Mouse (Mus musculus) thymus, adult 2 months (tissue): Measurements from ENCODE around the gene Pgpep1. TPM values are rescaled to one million over a fixed set of nuclear protein-coding genes. Genes with fewer than 3 reads are reported as not detected.

Experiments
- DNase-seq: peaks from one replicate; pipeline ENCODE4 v3.0.0; 2021
- H3K27ac ChIP-seq: fragments of 200-500 bp; 2 replicates; pipeline ENCODE4 v1.5.1; 2012; ENCODE audit warnings: low read length, control low read depth; ENCODE audit not compliant: control insufficient read depth, insufficient read depth
- H3K27me3 ChIP-seq: fragments of 200-500 bp; 2 replicates; pipeline ENCODE4 v1.6.1; 2012; ENCODE audit warnings: mild to moderate bottlenecking, low read length, moderate library complexity, mixed read lengths; ENCODE audit not compliant: control insufficient read depth, insufficient read depth
- H3K36me3 ChIP-seq: fragments of 200-500 bp; 2 replicates; pipeline ENCODE4 v1.6.1; 2012; ENCODE audit warnings: mild to moderate bottlenecking, low read length, moderate library complexity; ENCODE audit not compliant: control insufficient read depth, insufficient read depth
- H3K4me1 ChIP-seq: fragments of 200-500 bp; replicated peaks from 2 replicates; pipeline ENCODE4 v1.6.1; 2012; ENCODE audit warnings: low read length; ENCODE audit not compliant: control insufficient read depth, insufficient read depth
- H3K4me3 ChIP-seq: fragments of 200-500 bp; 2 replicates; pipeline ENCODE4 v1.5.1; 2012; ENCODE audit warnings: mild to moderate bottlenecking, low read length, control low read depth, moderate library complexity; ENCODE audit not compliant: control insufficient read depth, insufficient read depth
- CTCF ChIP-seq: fragments of 200-500 bp; IDR thresholded peaks from 2 replicates; pipeline ENCODE4 v1.5.1; 2012; ENCODE audit warnings: mild to moderate bottlenecking, control low read depth, low read length, moderate library complexity, borderline replicate concordance; ENCODE audit not compliant: control insufficient read depth, poor library complexity, insufficient read depth; ENCODE audit errors: extremely low read depth
- POLR2A ChIP-seq: fragments of 200-500 bp; IDR thresholded peaks from 2 replicates; pipeline ENCODE4 v1.6.1; 2012; ENCODE audit warnings: mild to moderate bottlenecking, low read length, control low read depth, moderate library complexity; ENCODE audit not compliant: control insufficient read depth, poor library complexity, insufficient read depth; ENCODE audit errors: extremely low read depth
- WGBS: fragments of 180-500 bp; shearing (Covaris S2); methylation state at CpG from one replicate; pipeline ENCODE4 v1.1.7; 2018; 5-methylcytosine and 5-hydroxymethylcytosine counted together
- polyA plus RNA-seq: library from polyadenylated mRNA; depleted of rRNA; stranded (reverse); fragments of >200 nt; gene quantifications from 2 replicates; pipeline ENCODE4 v1.2.3, GENCODE M21; 2012

Pgpep1 gene
- polyA plus RNA-seq, 1 experiment = 40.7 TPM

- DNase-seq = no peak
- Histone ChIP-seq H3K27me3 (no peaks in the 10 kb centered on the region), H3K36me3 (no peaks in the 10 kb centered on the region), H3K4me3 (0 out of 2 replicates have a peak overlapping the region, but pooled peaks have one; percentile 3), H3K27ac (no peak overlapping the region), H3K4me1 (peaks cover 10% of the 10 kb centered on the region)
- 35% methylated on average over 11 of the region's 11 CpGs for whole genome bisulfite sequencing
- no peak for TF ChIP-seq POLR2A
- TF ChIP-seq CTCF = no peak
These were observed 43.5 kb downstream of the Pgpep1 start for GRCm38 (mm10) chr8:70616645-70617044.

GRCm38 (mm10) chr8:70615894-70616293, 44.3 kb downstream of the Pgpep1 start, which contains the start of gene Lrrc25:
TSS of gene Lrrc25 (plus strand) at chr8:70616155.
- Histone ChIP-seq H3K36me3 (no peaks in the 10 kb centered on the region), H3K4me1 (peaks cover 15% of the 10 kb centered on the region), H3K27ac (no peak within 1 kb of the TSS), H3K4me3 (0 out of 2 replicates have a peak within 1 kb of the TSS, but pooled peaks have one; percentile 3), H3K27me3 (no peaks in the 10 kb centered on the region)
- 30% methylated on average over 3 of the region's 3 CpGs for WGBS
- no peak for TF ChIP-seq CTCF
- no peak for TF ChIP-seq POLR2A
- DNase-seq = no peak

GRCm38 (mm10) chr8:70615281-70615680, 44.9 kb downstream of the Pgpep1 start:
- H3K27ac ChIP-seq = no peak overlapping the region
- DNase-seq = no peak
- peaks cover 19% of the 10 kb centered on the region for H3K4me1 ChIP-seq
- no peaks in the 10 kb centered on the region for H3K27me3 ChIP-seq
- TF ChIP-seq CTCF = no peak
- TF ChIP-seq POLR2A = no peak
- H3K4me3 ChIP-seq = no peak overlapping the region
- 94% methylated on average over 8 of the region's 8 CpGs for WGBS
- H3K36me3 ChIP-seq = no peaks in the 10 kb centered on the region

- Histone ChIP-seq H3K4me1 (peaks cover 24% of the 10 kb centered on the region), H3K36me3 (no peaks in the 10 kb centered on the region), H3K27ac (no peak overlapping the region), H3K27me3 (no peaks in the 10 kb centered on the region), H3K4me3 (no peak overlapping the region)
- WGBS = 50% methylated on average over 5 of the region's 5 CpGs
- no peak for DNase-seq
- TF ChIP-seq POLR2A = no peak
- no peak for TF ChIP-seq CTCF
These were observed 45.7 kb downstream of the Pgpep1 start for GRCm38 (mm10) chr8:70614469-70614868.

- no peaks in the 10 kb centered on the region for H3K27me3 ChIP-seq
- 30% methylated on average over 1 of the region's 1 CpGs for WGBS
- TF ChIP-seq POLR2A (no peak), CTCF (no peak)
These were observed 46.4 kb downstream of the Pgpep1 start for GRCm38 (mm10) chr8:70613763-70614162.

GRCm38 (mm10) chr8:70611849-70612248, 48.3 kb downstream of the Pgpep1 start:
- Histone ChIP-seq H3K4me1 (peaks cover 42% of the 10 kb centered on the region), H3K27ac (peak overlapping the region; percentile 60), H3K4me3 (peak overlapping the region; percentile 59), H3K27me3 (no peaks in the 10 kb centered on the region), H3K36me3 (no peaks in the 10 kb centered on the region)
- 0% methylated on average over 6 of the region's 6 CpGs for WGBS
- peak; percentile 93 for DNase-seq
- TF ChIP-seq CTCF (peak; percentile 79; the same call in 1 of the 2 replicates), POLR2A (no peak)

More at GRCm38 (mm10) chr8:70613763-70614162, 46.4 kb downstream of the Pgpep1 start:
- H3K36me3 ChIP-seq = no peaks in the 10 kb centered on the region
- no peak overlapping the region for H3K4me3 ChIP-seq
- H3K4me1 ChIP-seq = peaks cover 28% of the 10 kb centered on the region
- no peak overlapping the region for H3K27ac ChIP-seq
- DNase-seq = no peak
